Mouse (Mus musculus) liver, postnatal 0 days (tissue): ENCODE data around the gene Trim7.

Source experiments
- CTCF ChIP-seq: sonication (generic); IDR thresholded peaks from 2 replicates; pipeline ENCODE4 v1.5.1; 2016; ENCODE audit warnings: antibody characterized with exemption, low read depth
- EP300 ChIP-seq: IDR thresholded peaks from 2 replicates; pipeline ENCODE4 v1.6.1; 2016; ENCODE audit warnings: antibody characterized with exemption, low read depth, mild to moderate bottlenecking

GRCm38 (mm10) chr11:48803988-48804387 is 22.0 kb upstream of the Trim7 start:
- TF ChIP-seq CTCF = no peak
- no peak for TF ChIP-seq EP300
